Mouse (Mus musculus) liver, adult 2 months (tissue): ENCODE measurements at regions not wholly inside any gene's neighbourhood (a gene's known extent, or its start where the extent isn't known, plus 50 kb on each side); places are given as distances from the start of the nearest gene placed in this dataset.

Source experiments
- DNase-seq: peaks from one replicate; pipeline ENCODE4 v3.0.0-alpha.2; 2011; ENCODE audit warnings: low read depth, low spot score; ENCODE audit errors: extremely low read depth
- H3K27ac ChIP-seq: fragments of 200-500 bp; replicated peaks from 2 replicates; pipeline ENCODE4 v1.5.1; 2012; ENCODE audit warnings: low read depth, mild to moderate bottlenecking, control low read depth, inconsistent platforms, low read length; ENCODE audit not compliant: insufficient read depth
- H3K27me3 ChIP-seq: fragments of 200-500 bp; 2 replicates; pipeline ENCODE4 v1.6.1; 2012; ENCODE audit warnings: mild to moderate bottlenecking, moderate library complexity, low read length, inconsistent platforms; ENCODE audit not compliant: control insufficient read depth, insufficient read depth
- H3K36me3 ChIP-seq: fragments of 200-500 bp; 2 replicates; pipeline ENCODE4 v1.6.1; 2012; ENCODE audit warnings: low read length, inconsistent platforms; ENCODE audit not compliant: control insufficient read depth, insufficient read depth
- H3K4me1 ChIP-seq: fragments of 200-500 bp; 2 replicates; pipeline ENCODE4 v1.6.1; 2011; ENCODE audit warnings: low read length; ENCODE audit not compliant: control insufficient read depth, insufficient read depth
- H3K4me3 ChIP-seq: fragments of 200-500 bp; 2 replicates; pipeline ENCODE4 v1.5.1; 2011; ENCODE audit warnings: low read depth, mild to moderate bottlenecking, control low read depth, low read length, moderate library complexity; ENCODE audit not compliant: insufficient read depth
- H3K79me2 ChIP-seq: fragments of 200-500 bp; 2 replicates; pipeline ENCODE4 v1.6.1; 2012; ENCODE audit warnings: inconsistent platforms, mild to moderate bottlenecking, low read length, moderate library complexity; ENCODE audit not compliant: control insufficient read depth, insufficient read depth
- H3K9ac ChIP-seq: fragments of 200-500 bp; 2 replicates; pipeline ENCODE4 v1.6.1; 2012; ENCODE audit warnings: low read depth, mild to moderate bottlenecking, control low read depth, inconsistent platforms, low read length
- CTCF ChIP-seq: fragments of 200-500 bp; IDR thresholded peaks from 2 replicates; pipeline ENCODE4 v1.5.1; 2011; ENCODE audit warnings: low read depth, low read length, control low read depth
- POLR2A ChIP-seq: fragments of 200-500 bp; IDR thresholded peaks from 2 replicates; pipeline ENCODE4 v1.6.1; 2011; ENCODE audit warnings: low read length, control low read depth; ENCODE audit not compliant: insufficient read depth; ENCODE audit errors: extremely low read depth
- whole genome bisulfite sequencing: fragments of 180-500 bp; shearing (Covaris S2); methylation state at CpG from one replicate; pipeline ENCODE4 v1.1.7; 2018; 5-methylcytosine and 5-hydroxymethylcytosine counted together

DNA sequence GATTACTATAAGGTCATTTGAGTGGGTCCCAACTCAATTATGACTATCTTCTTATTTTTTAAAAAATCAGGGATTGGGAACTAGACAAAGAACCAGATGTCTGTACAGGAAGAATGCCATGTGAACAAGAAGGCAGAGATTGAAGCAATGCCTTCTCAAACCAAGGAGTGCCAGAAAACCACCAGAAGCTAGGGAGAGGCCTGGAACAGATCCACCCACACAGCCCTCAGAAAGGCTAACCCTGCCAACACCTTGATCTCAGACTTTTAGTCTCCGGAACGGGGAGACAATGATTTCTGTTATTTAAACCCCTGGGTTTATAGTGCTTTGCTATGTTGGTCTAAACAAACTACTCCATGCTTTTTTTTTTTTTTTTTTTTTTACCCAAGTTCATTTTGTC, 136.2 kb upstream of the Prep start:
- Histone ChIP-seq H3K79me2 (no peaks in the 10 kb centered on the region), H3K27ac (no peak overlapping the region), H3K4me3 (no peak overlapping the region), H3K36me3 (no peaks in the 10 kb centered on the region), H3K4me1 (no peaks in the 10 kb centered on the region), H3K9ac (no peak overlapping the region), H3K27me3 (no peaks in the 10 kb centered on the region)
- 93% methylated on average over 2 of the region's 2 CpGs for WGBS
- TF ChIP-seq CTCF = no peak
- no peak for TF ChIP-seq POLR2A
- no peak for DNase-seq

DNA sequence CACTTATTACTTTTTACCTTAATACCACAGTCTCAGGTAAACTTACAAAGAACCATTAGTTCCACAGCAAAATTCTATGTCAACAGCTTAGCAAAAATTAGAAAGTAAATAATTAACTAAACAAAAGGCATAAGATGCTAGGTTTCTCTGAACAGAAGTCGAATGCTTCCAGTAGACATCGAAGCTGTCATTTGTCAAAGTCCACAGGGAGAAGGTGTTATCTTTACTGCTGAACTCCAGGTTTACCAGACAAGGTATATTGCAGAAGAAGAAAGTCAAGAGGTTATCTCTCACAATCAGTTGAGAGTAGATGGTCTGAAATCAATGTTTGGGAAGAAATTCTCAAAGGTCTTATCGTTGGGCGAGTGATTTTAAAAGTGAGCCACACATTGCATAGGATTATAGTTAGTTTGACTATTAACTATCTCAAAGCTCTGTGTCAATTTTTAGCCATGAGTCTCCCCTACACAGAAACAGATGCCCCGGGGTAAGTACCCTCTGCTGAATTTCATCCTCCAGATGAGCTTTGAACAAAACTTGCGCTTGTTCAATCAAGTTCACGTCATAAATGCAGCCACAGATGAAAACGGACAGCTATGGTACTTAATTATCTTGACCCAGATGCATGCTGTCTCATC, 153.1 kb upstream of the Prep start:
- Histone ChIP-seq H3K79me2 (no peaks in the 10 kb centered on the region), H3K9ac (no peak overlapping the region), H3K36me3 (no peaks in the 10 kb centered on the region), H3K27ac (no peak overlapping the region), H3K4me3 (no peak overlapping the region), H3K27me3 (no peaks in the 10 kb centered on the region), H3K4me1 (no peaks in the 10 kb centered on the region)
- 44% methylated on average over 8 of the region's 8 CpGs for WGBS
- DNase-seq = no peak
- TF ChIP-seq POLR2A (no peak), CTCF (no peak)

DNA sequence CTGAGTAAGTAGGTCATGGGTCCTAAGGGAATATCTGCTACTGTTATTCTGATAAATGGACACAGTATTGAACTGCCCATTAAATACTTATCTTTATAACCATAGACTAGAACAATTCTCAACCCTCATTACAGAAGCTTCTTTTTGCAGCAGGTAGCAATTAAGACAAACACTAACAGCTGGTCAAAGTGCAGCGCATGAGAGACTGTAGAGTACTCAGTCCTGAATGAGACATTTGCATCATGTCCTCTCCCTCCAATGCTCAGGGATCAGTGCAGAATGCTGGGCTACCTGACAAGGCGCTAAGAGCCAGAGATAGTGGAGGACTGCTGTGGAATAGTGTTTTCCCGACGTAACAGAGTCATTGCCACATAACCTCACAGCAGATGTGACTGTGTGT, 162.5 kb upstream of the Prep start:
- no peak for DNase-seq
- H3K4me3 ChIP-seq = no peak overlapping the region
- H3K79me2 ChIP-seq = no peaks in the 10 kb centered on the region
- no peak overlapping the region for H3K27ac ChIP-seq
- TF ChIP-seq POLR2A = no peak
- TF ChIP-seq CTCF = no peak
- H3K36me3 ChIP-seq = no peaks in the 10 kb centered on the region
- H3K9ac ChIP-seq = no peak overlapping the region
- 96% methylated on average over 4 of the region's 4 CpGs for WGBS
- no peaks in the 10 kb centered on the region for H3K4me1 ChIP-seq
- H3K27me3 ChIP-seq = no peaks in the 10 kb centered on the region

DNA sequence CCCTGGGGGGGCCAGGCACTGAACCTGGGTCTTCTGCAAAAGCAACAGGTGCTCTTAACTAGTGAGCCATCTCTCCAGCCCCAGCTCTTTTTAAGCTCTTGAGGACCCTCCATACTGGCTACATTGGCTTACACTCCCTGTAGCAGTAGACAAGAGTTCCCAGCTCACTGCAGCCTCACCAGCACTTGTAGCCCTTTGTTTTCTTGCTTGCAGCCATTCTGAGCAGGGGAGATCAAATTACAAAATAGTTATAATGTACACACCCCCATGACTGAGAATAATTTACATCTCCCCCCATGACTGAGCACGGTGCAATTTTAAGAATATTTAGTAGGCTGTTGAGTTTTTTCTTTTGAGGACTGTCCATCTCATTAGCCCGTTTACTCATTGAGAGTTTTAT, 165.8 kb upstream of the Prep start:
- no peaks in the 10 kb centered on the region for H3K36me3 ChIP-seq
- WGBS = 78% methylated on average over 2 of the region's 2 CpGs
- H3K27me3 ChIP-seq = no peaks in the 10 kb centered on the region
- no peak overlapping the region for H3K27ac ChIP-seq
- no peaks in the 10 kb centered on the region for H3K4me1 ChIP-seq
- H3K79me2 ChIP-seq = no peaks in the 10 kb centered on the region
- H3K9ac ChIP-seq = no peak overlapping the region
- H3K4me3 ChIP-seq = no peak overlapping the region
- no peak for DNase-seq
- TF ChIP-seq POLR2A (no peak), CTCF (no peak)

GRCm38 (mm10) chr10:44892124-44892523, 174.9 kb upstream of the Prep start:
- no peaks in the 10 kb centered on the region for H3K36me3 ChIP-seq
- WGBS = 73% methylated on average over 6 of the region's 6 CpGs
- no peaks in the 10 kb centered on the region for H3K79me2 ChIP-seq
- no peaks in the 10 kb centered on the region for H3K27me3 ChIP-seq
- H3K4me3 ChIP-seq = no peak overlapping the region
- TF ChIP-seq POLR2A (no peak), CTCF (no peak)
- H3K9ac ChIP-seq = no peak overlapping the region
- DNase-seq = no peak
- no peak overlapping the region for H3K27ac ChIP-seq
- no peaks in the 10 kb centered on the region for H3K4me1 ChIP-seq

DNA sequence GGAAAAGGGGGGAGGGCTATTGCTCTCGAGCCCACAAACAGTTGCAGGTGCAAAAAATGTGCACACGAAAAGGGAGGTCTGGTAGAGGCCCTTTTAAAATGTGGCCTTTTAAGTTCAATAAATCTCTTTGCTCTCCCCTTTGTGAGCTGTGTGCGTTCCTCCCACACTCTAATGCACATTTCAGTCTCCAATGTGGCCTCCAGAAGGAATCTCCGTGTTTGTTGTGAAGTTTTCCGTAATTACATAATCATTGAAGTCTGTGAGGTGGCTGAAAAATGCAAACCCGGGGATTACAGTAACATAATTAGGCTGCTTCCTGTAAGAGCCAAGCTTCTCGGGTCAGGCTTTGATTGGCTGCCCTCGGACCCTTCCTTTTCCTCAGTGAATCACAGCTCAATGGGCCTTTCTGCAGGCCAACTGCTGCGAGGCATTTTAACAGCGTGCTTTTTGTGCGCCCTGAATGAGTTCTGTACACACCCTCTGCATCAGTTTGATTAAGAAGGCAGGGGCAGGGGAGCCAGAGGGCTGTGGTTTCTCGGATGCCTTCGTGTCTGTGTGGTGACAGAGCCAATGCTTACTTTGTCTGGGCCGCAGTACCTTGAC, 179.8 kb upstream of the Prep start:
- Histone ChIP-seq H3K36me3 (no peaks in the 10 kb centered on the region), H3K4me1 (no peaks in the 10 kb centered on the region), H3K27me3 (no peaks in the 10 kb centered on the region), H3K27ac (no peak overlapping the region), H3K9ac (no peak overlapping the region), H3K79me2 (no peaks in the 10 kb centered on the region), H3K4me3 (no peak overlapping the region)
- no peak for TF ChIP-seq POLR2A
- no peak for TF ChIP-seq CTCF
- no peak for DNase-seq
- WGBS = 65% methylated on average over 14 of the region's 14 CpGs
